Mouse (Mus musculus) embryonic facial prominence, embryonic 14.5 days (tissue): Measurements from ENCODE around the gene Stk32b. TPM values are rescaled to one million over a fixed set of nuclear protein-coding genes. Genes with fewer than 3 reads are reported as not detected.
A peak's percentile ranks its signal among the peaks of the same experiment; 100 is the strongest.

Experiments
- ATAC-seq: fragments of 200-750 bp; cut with Nextera tagmentation; 2 replicates; pipeline ENCODE4 v1.8.0; 2017; ENCODE audit warnings: low read depth, moderate number of reproducible peaks, moderate TSS enrichment
- DNase-seq: peaks from one replicate; pipeline ENCODE4 v3.0.0-alpha.2; 2015; ENCODE audit warnings: low spot score
- H3K27ac ChIP-seq: fragments of 300-500 bp; sonication (generic); replicated peaks from 2 replicates; pipeline ENCODE4 v1.5.1; 2014; ENCODE audit warnings: low read depth, mild to moderate bottlenecking, low read length, moderate library complexity
- H3K27me3 ChIP-seq: fragments of 300-500 bp; sonication (generic); replicated peaks from 2 replicates; pipeline ENCODE4 v1.6.1; 2014; ENCODE audit warnings: low read length; ENCODE audit not compliant: control insufficient read depth, insufficient read depth
- H3K36me3 ChIP-seq: fragments of 300-500 bp; sonication (generic); 2 replicates; pipeline ENCODE4 v1.6.1; 2014; ENCODE audit warnings: low read length, mixed read lengths; ENCODE audit not compliant: control insufficient read depth, insufficient read depth
- H3K4me1 ChIP-seq: fragments of 300-500 bp; sonication (generic); 2 replicates; pipeline ENCODE4 v1.6.1; 2014; ENCODE audit warnings: antibody characterized with exemption, low read length; ENCODE audit not compliant: control insufficient read depth, insufficient read depth
- H3K4me2 ChIP-seq: fragments of 300-500 bp; sonication (generic); 2 replicates; pipeline ENCODE4 v1.6.1; 2014; ENCODE audit warnings: low read depth, mild to moderate bottlenecking, low read length, moderate library complexity, mixed read lengths
- H3K4me3 ChIP-seq: fragments of 300-500 bp; sonication (generic); 2 replicates; pipeline ENCODE4 v1.5.1; 2014; ENCODE audit warnings: low read depth, mild to moderate bottlenecking, low read length
- H3K9ac ChIP-seq: fragments of 300-500 bp; sonication (generic); 2 replicates; pipeline ENCODE4 v1.6.1; 2014; ENCODE audit warnings: low read depth, mild to moderate bottlenecking, low read length, moderate library complexity, mixed read lengths
- H3K9me3 ChIP-seq: fragments of 300-500 bp; sonication (generic); 2 replicates; pipeline ENCODE4 v1.6.1; 2016; ENCODE audit warnings: low read length; ENCODE audit not compliant: control insufficient read depth
- WGBS: fragments of 180-500 bp; shearing (Covaris S2); extraction: QIAGEN DNeasy Blood & Tissue Kit; methylation state at CpG from one replicate; pipeline ENCODE4 v1.1.7; 2014; 5-methylcytosine and 5-hydroxymethylcytosine counted together
- polyA plus RNA-seq: library from polyadenylated mRNA; unstranded; fragments of >200 nt; fragmentation: Nextera tagmentation; extraction: Ambion mirVana; gene quantifications from 2 replicates; pipeline ENCODE4 v1.2.1, GENCODE M21; 2014

The Stk32b gene
- polyA plus RNA-seq, 1 experiment from 2014 or later = 5.1 TPM

DNA sequence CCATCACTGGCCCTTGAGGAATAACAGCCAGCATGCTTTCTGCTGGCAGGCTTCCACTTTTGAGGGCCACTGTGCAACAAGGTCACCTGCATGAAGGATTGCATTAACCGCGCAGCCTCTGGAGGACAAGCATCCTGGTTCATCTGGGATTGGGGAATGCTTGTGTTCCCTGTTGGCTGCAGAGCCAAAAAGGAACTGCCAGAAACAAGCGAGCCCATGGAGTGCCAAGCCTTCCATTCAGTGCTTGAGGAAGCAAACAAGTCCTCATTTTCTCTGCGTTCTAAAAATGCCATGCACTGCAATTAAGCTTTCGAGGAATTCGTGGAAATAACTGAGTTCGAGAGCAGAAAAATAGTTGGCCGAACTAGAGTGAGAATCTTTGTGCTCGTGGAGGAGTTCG is 251.5 kb downstream of the Stk32b start:
- ATAC-seq (no peak), DNase-seq (peak; percentile 12)
- no peak overlapping the region for H3K9ac ChIP-seq
- H3K4me2 ChIP-seq = no peak overlapping the region
- no peaks in the 10 kb centered on the region for H3K9me3 ChIP-seq
- no peak overlapping the region for H3K4me3 ChIP-seq
- H3K27me3 ChIP-seq = no peaks in the 10 kb centered on the region
- no peaks in the 10 kb centered on the region for H3K36me3 ChIP-seq
- WGBS = 89% methylated on average over 10 of the region's 10 CpGs
- no peak overlapping the region for H3K27ac ChIP-seq
- no peaks in the 10 kb centered on the region for H3K4me1 ChIP-seq

DNA sequence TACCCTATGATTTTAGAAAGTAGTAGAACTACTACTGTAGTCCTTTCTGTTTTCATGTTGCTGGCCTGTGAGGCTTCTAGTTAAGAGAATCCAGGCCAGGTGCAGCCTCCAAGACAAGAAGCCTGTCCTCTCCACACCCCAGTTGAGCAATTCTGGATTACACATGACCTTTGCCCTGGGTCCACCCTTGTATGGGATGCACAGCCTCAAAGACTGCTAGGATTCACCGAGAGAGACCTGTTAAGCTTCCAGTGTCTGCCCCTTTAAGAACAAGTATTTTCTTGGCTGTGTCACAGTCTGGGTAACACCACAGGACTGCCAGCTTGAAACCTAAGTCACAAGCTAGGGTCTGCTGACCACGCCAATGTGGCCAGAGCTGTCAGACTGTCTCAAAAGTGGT is 258.7 kb downstream of the Stk32b start:
- Histone ChIP-seq H3K9me3 (0 out of 2 replicates have a peak, but pooled peaks cover 5% of the 10 kb centered on the region), H3K27ac (no peak overlapping the region), H3K9ac (no peak overlapping the region), H3K27me3 (no peaks in the 10 kb centered on the region), H3K36me3 (no peaks in the 10 kb centered on the region), H3K4me1 (no peaks in the 10 kb centered on the region), H3K4me3 (no peak overlapping the region), H3K4me2 (no peak overlapping the region)
- DNase-seq = no peak
- 64% methylated on average over 2 of the region's 2 CpGs for WGBS
- ATAC-seq = no peak

DNA sequence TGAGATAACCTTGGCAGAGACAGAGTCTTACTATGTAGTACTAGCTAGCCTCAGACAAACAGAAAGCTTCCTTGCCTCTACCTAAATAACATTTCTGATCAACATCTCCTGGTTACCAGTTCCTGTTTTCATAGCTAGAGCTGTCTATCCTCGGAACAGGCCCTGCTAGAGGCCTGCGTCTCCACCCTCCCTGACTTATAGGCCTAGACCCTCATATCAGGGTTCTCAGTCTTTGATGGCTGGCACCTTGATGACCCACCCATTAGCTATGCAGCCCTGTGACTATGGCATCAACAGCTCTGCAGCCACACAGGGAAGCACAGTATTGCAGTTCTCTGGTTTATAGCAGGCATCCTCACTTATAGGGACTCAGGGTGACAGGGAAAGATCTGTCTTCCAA is 259.1 kb downstream of the Stk32b start:
- 94% methylated on average over 2 of the region's 2 CpGs for WGBS
- Histone ChIP-seq H3K9me3 (0 out of 2 replicates have a peak, but pooled peaks cover 5% of the 10 kb centered on the region), H3K27ac (no peak overlapping the region), H3K9ac (no peak overlapping the region), H3K4me3 (no peak overlapping the region), H3K36me3 (no peaks in the 10 kb centered on the region), H3K27me3 (no peaks in the 10 kb centered on the region), H3K4me2 (no peak overlapping the region), H3K4me1 (no peaks in the 10 kb centered on the region)
- no peak for ATAC-seq
- DNase-seq = no peak

DNA sequence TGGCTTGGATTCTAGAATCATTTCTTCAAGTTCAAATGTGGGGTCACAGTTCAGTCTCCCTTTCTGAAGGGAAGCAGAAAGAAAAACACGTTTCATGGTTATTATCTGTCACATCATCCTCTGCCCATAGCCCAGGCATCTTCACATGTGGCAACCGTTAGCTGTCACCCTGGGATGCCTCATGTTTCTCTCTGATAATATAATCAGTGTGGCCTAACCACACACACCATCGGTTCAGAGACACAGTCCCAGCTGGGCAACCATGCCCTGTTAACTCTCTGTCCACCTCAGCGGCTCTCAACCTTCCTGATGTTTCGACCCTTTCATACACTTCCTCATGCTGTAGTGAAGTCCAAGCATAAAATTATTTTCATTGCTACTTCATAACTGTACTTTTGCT is 259.8 kb downstream of the Stk32b start:
- ATAC-seq (no peak), DNase-seq (no peak)
- Histone ChIP-seq H3K9ac (no peak overlapping the region), H3K4me2 (no peak overlapping the region), H3K9me3 (0 out of 2 replicates have a peak, but pooled peaks cover 5% of the 10 kb centered on the region), H3K27me3 (no peaks in the 10 kb centered on the region), H3K27ac (no peak overlapping the region), H3K4me1 (no peaks in the 10 kb centered on the region), H3K4me3 (no peak overlapping the region), H3K36me3 (no peaks in the 10 kb centered on the region)
- 63% methylated on average over 5 of the region's 5 CpGs for WGBS

DNA sequence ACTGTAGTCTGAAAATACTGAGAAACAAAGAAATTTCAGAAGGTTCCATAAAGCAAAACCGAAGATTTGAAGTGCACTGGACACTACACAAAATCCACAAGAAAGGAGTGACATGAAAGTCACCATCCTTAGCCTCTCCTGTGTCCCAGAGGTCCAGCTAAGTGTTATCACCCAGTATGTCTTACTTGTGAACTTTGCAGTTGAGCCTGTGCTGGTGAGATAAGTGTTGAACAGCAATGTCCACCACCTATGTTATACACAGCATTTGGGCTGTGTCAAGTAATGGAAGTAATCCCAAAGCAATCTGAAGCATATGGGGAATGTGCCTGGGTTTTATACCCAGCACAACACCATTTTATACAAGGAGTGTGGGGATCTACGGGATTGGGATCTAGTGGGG is 260.4 kb downstream of the Stk32b start:
- Histone ChIP-seq H3K36me3 (no peaks in the 10 kb centered on the region), H3K4me1 (no peaks in the 10 kb centered on the region), H3K9ac (no peak overlapping the region), H3K27me3 (no peaks in the 10 kb centered on the region), H3K4me3 (no peak overlapping the region), H3K9me3 (0 out of 2 replicates have a peak, but pooled peaks cover 5% of the 10 kb centered on the region), H3K27ac (no peak overlapping the region), H3K4me2 (no peak overlapping the region)
- 67% methylated on average over 2 of the region's 2 CpGs for WGBS
- DNase-seq (no peak), ATAC-seq (no peak)

DNA sequence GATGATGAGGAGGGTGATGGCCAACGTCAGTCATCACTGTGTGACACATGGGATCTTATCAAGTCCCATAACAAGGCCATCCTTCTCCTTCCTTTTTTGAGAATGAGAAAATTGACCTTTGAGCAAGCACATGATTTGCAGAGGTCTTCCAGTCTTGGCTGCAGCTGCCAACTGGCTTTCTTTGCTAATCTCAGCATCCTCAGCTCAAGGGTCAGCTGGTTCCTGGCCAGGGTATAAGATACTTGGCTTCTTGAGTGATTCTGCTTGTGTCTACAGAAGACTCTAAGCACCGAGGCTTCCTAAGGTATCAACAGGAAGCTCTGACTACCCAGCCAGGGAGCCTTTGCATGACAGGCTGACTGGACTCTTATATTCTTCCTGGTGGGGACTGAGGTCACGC is 269.4 kb downstream of the Stk32b start:
- no peaks in the 10 kb centered on the region for H3K36me3 ChIP-seq
- DNase-seq (no peak), ATAC-seq (no peak)
- WGBS = 88% methylated on average over 3 of the region's 3 CpGs
- H3K4me2 ChIP-seq = no peak overlapping the region
- H3K4me3 ChIP-seq = no peak overlapping the region
- H3K27ac ChIP-seq = no peak overlapping the region
- no peak overlapping the region for H3K9ac ChIP-seq
- no peaks in the 10 kb centered on the region for H3K4me1 ChIP-seq
- no peaks in the 10 kb centered on the region for H3K9me3 ChIP-seq
- H3K27me3 ChIP-seq = no peaks in the 10 kb centered on the region

DNA sequence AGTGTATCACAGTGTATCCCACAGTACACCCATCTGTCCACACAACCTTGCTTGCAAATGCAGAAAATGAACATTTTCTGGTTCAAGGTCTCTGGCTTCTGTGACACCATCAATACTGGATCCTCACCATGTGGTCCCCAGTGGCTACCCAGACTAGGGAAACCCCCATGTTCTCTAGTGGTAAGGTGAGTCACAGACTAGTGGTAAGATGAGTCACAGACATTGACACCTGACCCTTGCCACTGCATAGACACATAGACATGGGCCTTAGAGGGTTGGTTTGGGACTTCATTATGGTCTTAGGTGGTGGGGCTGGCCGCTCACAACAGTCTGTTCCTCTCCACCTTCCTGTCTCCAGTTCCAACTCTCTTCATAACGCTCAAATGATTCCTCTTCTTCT is 274.2 kb downstream of the Stk32b start:
- no peaks in the 10 kb centered on the region for H3K27me3 ChIP-seq

DNA sequence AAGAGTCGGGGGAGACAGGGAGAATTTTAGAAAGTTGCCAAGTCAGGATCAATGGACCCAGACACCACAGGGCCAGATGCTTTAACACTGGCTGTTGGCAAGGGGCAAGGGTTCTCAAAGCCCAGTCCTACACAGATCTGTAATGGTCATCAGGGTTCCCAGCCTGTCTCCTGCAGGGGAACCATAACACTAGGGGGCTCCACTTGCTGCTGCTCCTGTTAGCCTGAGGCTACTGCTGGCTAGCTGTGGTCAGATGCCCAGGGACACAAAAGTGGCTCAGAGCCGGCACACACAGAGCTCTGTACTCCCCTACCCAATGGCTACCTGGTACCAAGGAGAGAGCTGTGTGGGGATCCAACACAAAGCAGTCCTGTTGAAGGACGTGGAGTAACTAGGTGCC is 281.6 kb downstream of the Stk32b start:
- Histone ChIP-seq H3K27ac (no peak overlapping the region), H3K27me3 (no peaks in the 10 kb centered on the region), H3K4me3 (no peak overlapping the region), H3K4me2 (no peak overlapping the region), H3K36me3 (no peaks in the 10 kb centered on the region), H3K4me1 (no peaks in the 10 kb centered on the region), H3K9me3 (no peaks in the 10 kb centered on the region), H3K9ac (no peak overlapping the region)
- no peak for ATAC-seq
- DNase-seq = no peak
- 66% methylated on average over 3 of the region's 3 CpGs for WGBS

More for the DNA sequence above, 274.2 kb downstream of the Stk32b start:
- Histone ChIP-seq H3K9me3 (no peaks in the 10 kb centered on the region), H3K9ac (no peak overlapping the region), H3K4me2 (no peak overlapping the region), H3K4me1 (no peaks in the 10 kb centered on the region), H3K36me3 (no peaks in the 10 kb centered on the region), H3K27ac (no peak overlapping the region), H3K4me3 (no peak overlapping the region)
- no peak for DNase-seq
- no peak for ATAC-seq
- WGBS = 74% methylated on average over 2 of the region's 2 CpGs

DNA sequence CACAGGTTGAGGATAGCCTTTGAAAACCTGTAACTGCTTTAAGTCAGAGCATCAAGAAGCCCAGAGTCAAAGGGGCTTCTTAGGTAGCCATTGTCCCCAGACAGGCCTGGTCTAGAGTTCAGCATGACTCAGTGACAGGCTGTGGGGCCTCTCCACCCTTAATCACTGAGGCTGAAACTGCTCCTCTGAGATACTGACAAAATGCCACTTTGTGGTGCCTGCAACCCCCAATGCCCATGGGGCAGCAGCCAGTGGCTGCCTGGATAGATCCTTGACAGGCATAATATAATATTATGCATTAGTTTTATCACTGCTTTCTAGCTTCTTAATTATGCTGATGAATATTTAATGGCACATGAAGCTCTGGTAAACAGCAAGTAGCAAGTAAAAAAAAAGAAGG is 289.8 kb downstream of the Stk32b start:
- Histone ChIP-seq H3K4me2 (no peak overlapping the region), H3K27me3 (no peaks in the 10 kb centered on the region), H3K4me1 (no peaks in the 10 kb centered on the region), H3K9me3 (no peaks in the 10 kb centered on the region), H3K4me3 (no peak overlapping the region), H3K36me3 (peaks cover 41% of the 10 kb centered on the region), H3K27ac (no peak overlapping the region), H3K9ac (no peak overlapping the region)
- no peak for DNase-seq
- ATAC-seq = no peak
